Mouse (Mus musculus) gastrocnemius, adult 8-10 months (tissue): ENCODE measurements around the gene Dpp8. TPM values are rescaled to one million over a fixed set of nuclear protein-coding genes. Genes with fewer than 3 reads are reported as not detected.
"Not testable (repeated sequence)": the region's sequence is repeated elsewhere in the genome, so short reads cannot be mapped to it uniquely, and the experiment has no call there.

Experiments used
- DNase-seq, 2 experiments: peaks; one replicate each; pipeline ENCODE4 v3.0.0; 2022; ENCODE audit warnings: low spot score in 2 of 2
- total RNA-seq, 4 experiments: library from RNA; stranded (reverse); gene quantifications; 2 replicates each; pipeline ENCODE4 v1.2.4; 2022

Gene Dpp8
- total RNA-seq, 4 experiments from 2014 or later: 96.7 to 118 (median 110) TPM

GRCm38 (mm10) chr9:65021887-65022579 lies 10.2 kb upstream of the Dpp8 start:
- no peak for DNase-seq

GRCm38 (mm10) chr9:65022580-65023135 lies 9.6 kb upstream of the Dpp8 start:
- no peak for DNase-seq

GRCm38 (mm10) chr9:65023447-65023846 lies 8.8 kb upstream of the Dpp8 start:
- no peak for DNase-seq

GRCm38 (mm10) chr9:65027241-65027640 lies 5.0 kb upstream of the Dpp8 start:
- no peak for DNase-seq

GRCm38 (mm10) chr9:65028313-65028712 lies 3.9 kb upstream of the Dpp8 start:
- no peak for DNase-seq

GRCm38 (mm10) chr9:65031355-65031754 lies 859 bp upstream of the Dpp8 start:
- not testable (repeated sequence) for DNase-seq

GRCm38 (mm10) chr9:65031894-65032268 lies 333 bp upstream of the Dpp8 start:
- DNase-seq: no peak

GRCm38 (mm10) chr9:65036456-65036855 lies 4.2 kb downstream of the Dpp8 start:
- DNase-seq: no peak

- DNase-seq: no peak
Measured at GRCm38 (mm10) chr9:65036861-65037260, 4.6 kb downstream of the Dpp8 start.

GRCm38 (mm10) chr9:65041430-65041829 lies 9.2 kb downstream of the Dpp8 start:
- DNase-seq: no peak

- no peak for DNase-seq
Measured at GRCm38 (mm10) chr9:65046993-65047392, 14.8 kb downstream of the Dpp8 start.

- no peak for DNase-seq
Measured at GRCm38 (mm10) chr9:65049422-65049821, 17.2 kb downstream of the Dpp8 start.

GRCm38 (mm10) chr9:65050981-65051380 lies 18.8 kb downstream of the Dpp8 start:
- no peak for DNase-seq

GRCm38 (mm10) chr9:65064251-65064650 lies 32.0 kb downstream of the Dpp8 start:
- DNase-seq: no peak

GRCm38 (mm10) chr9:65070587-65070986 lies 38.4 kb downstream of the Dpp8 start:
- DNase-seq: no peak

GRCm38 (mm10) chr9:65073555-65073954 lies 41.3 kb downstream of the Dpp8 start:
- no peak for DNase-seq

- no peak for DNase-seq
Measured at GRCm38 (mm10) chr9:65074251-65074650, 42.0 kb downstream of the Dpp8 start.

GRCm38 (mm10) chr9:65074855-65075493 lies 42.8 kb downstream of the Dpp8 start:
- DNase-seq: no peak

GRCm38 (mm10) chr9:65077536-65077935 lies 45.3 kb downstream of the Dpp8 start:
- DNase-seq: peak; percentile 79 to 82

GRCm38 (mm10) chr9:65080141-65080540 lies 47.9 kb downstream of the Dpp8 start:
- DNase-seq: not testable (repeated sequence)

GRCm38 (mm10) chr9:65083075-65083765 lies 51.0 kb downstream of the Dpp8 start:
- no peak for DNase-seq

- no peak for DNase-seq
Measured at GRCm38 (mm10) chr9:65084198-65084807, 52.1 kb downstream of the Dpp8 start.
